Mouse (Mus musculus): ENCODE measurements around the gene Tmem164.
"Not testable (repeated sequence)": the region's sequence is repeated elsewhere in the genome, so short reads cannot be mapped to it uniquely, and the experiment has no call there.

The Tmem164 gene

GRCm38 (mm10) chrX:142681056-142681615 lies at the start of gene Tmem164:
Tmem164 (plus strand) TSS chrX:142681406.
- DNase-seq (ENCODE audit: low read depth in 2 of 2, low spot score in 2 of 2), result peak; percentile 53 to 55

- not testable (repeated sequence) for DNase-seq (ENCODE audit: low read depth in 2 of 2, low spot score in 2 of 2)
Observed at GRCm38 (mm10) chrX:142632990-142633389, 48.2 kb upstream of the Tmem164 start.

- DNase-seq (ENCODE audit: low read depth in 2 of 2, low spot score in 2 of 2), result no peak
Observed at GRCm38 (mm10) chrX:142647202-142647601, 34.0 kb upstream of the Tmem164 start.

- DNase-seq (ENCODE audit: low read depth in 2 of 2, low spot score in 2 of 2), result no peak
Observed at GRCm38 (mm10) chrX:142650117-142650764, 31.0 kb upstream of the Tmem164 start.

- no peak for DNase-seq (ENCODE audit: low read depth in 2 of 2, low spot score in 2 of 2)
Observed at GRCm38 (mm10) chrX:142664704-142665422, 16.3 kb upstream of the Tmem164 start.

- no peak for DNase-seq (ENCODE audit: low read depth in 2 of 2, low spot score in 2 of 2)
Observed at GRCm38 (mm10) chrX:142665423-142665805, 15.8 kb upstream of the Tmem164 start.

- DNase-seq (ENCODE audit: low read depth in 2 of 2, low spot score in 2 of 2), result no peak
Observed at GRCm38 (mm10) chrX:142669312-142670091, 11.7 kb upstream of the Tmem164 start.

- DNase-seq (ENCODE audit: low read depth in 2 of 2, low spot score in 2 of 2), result no peak
Observed at GRCm38 (mm10) chrX:142670121-142670520, 11.1 kb upstream of the Tmem164 start.

- no peak for DNase-seq (ENCODE audit: low read depth in 2 of 2, low spot score in 2 of 2)
Observed at GRCm38 (mm10) chrX:142671141-142671540, 10.1 kb upstream of the Tmem164 start.

GRCm38 (mm10) chrX:142672701-142673100 lies 8.5 kb upstream of the Tmem164 start:
- no peak for DNase-seq (ENCODE audit: low read depth in 2 of 2, low spot score in 2 of 2)

- no peak for DNase-seq (ENCODE audit: low read depth in 2 of 2, low spot score in 2 of 2)
Observed at GRCm38 (mm10) chrX:142677193-142677592, 4.0 kb upstream of the Tmem164 start.

GRCm38 (mm10) chrX:142678499-142679474 lies 2.4 kb upstream of the Tmem164 start:
- no peak for DNase-seq (ENCODE audit: low read depth in 2 of 2, low spot score in 2 of 2)

- DNase-seq (ENCODE audit: low read depth in 2 of 2, low spot score in 2 of 2), result no peak
Observed at GRCm38 (mm10) chrX:142679502-142680250, 1.5 kb upstream of the Tmem164 start.

GRCm38 (mm10) chrX:142680391-142681055 lies 683 bp upstream of the Tmem164 start:
- DNase-seq (ENCODE audit: low read depth in 2 of 2, low spot score in 2 of 2), result peak in 1 of 2 experiments; percentile 23

GRCm38 (mm10) chrX:142681616-142682141 lies 473 bp downstream of the Tmem164 start:
- no peak for DNase-seq (ENCODE audit: low read depth in 2 of 2, low spot score in 2 of 2)

GRCm38 (mm10) chrX:142682176-142682820 lies 1.1 kb downstream of the Tmem164 start:
- peak in 1 of 2 experiments; percentile 13 for DNase-seq (ENCODE audit: low read depth in 2 of 2, low spot score in 2 of 2)

- no peak for DNase-seq (ENCODE audit: low read depth in 2 of 2, low spot score in 2 of 2)
Observed at GRCm38 (mm10) chrX:142682990-142683389, 1.8 kb downstream of the Tmem164 start.

GRCm38 (mm10) chrX:142684674-142685073 lies 3.5 kb downstream of the Tmem164 start:
- DNase-seq (ENCODE audit: low read depth in 2 of 2, low spot score in 2 of 2), result no peak
